Mouse (Mus musculus): ENCODE data around the gene Dag1. TPM values are rescaled to one million over a fixed set of nuclear protein-coding genes. Genes with fewer than 3 reads are reported as not detected.

Gene Dag1
- polyA plus RNA-seq, 1 experiment, result 17.2 TPM

GRCm38 (mm10) chr9:108225166-108225565 lies 38.6 kb downstream of the Dag1 start:
- Histone ChIP-seq H3K27me3 (ENCODE audit: control insufficient read depth, insufficient read depth, low read length) (no peaks in the 10 kb centered on the region), H3K27ac (ENCODE audit: control insufficient read depth, insufficient read depth, low read depth, low read length) (no peak overlapping the region), H3K4me1 (ENCODE audit: control insufficient read depth, insufficient read depth, low read length) (no peaks in the 10 kb centered on the region), H3K36me3 (ENCODE audit: control insufficient read depth, insufficient read depth, low read length) (no peaks in the 10 kb centered on the region; the same call in 1 of the 2 replicates), H3K4me3 (ENCODE audit: control insufficient read depth, low read depth, low read length) (no peak overlapping the region)
- TF ChIP-seq CTCF (IDR thresholded peaks at IDR 0.05; ENCODE audit: control insufficient read depth, insufficient read depth, insufficient replicate concordance, low read depth, low read length) (no peak), POLR2A (IDR thresholded peaks at IDR 0.05; ENCODE audit: control insufficient read depth, low read depth, low read length) (no peak)

- H3K4me3 ChIP-seq (ENCODE audit: control insufficient read depth, low read depth, low read length), result no peak overlapping the region
- H3K4me1 ChIP-seq (ENCODE audit: control insufficient read depth, insufficient read depth, low read length), result no peaks in the 10 kb centered on the region
- no peaks in the 10 kb centered on the region for H3K36me3 ChIP-seq (ENCODE audit: control insufficient read depth, insufficient read depth, low read length)
- H3K27me3 ChIP-seq (ENCODE audit: control insufficient read depth, insufficient read depth, low read length), result no peaks in the 10 kb centered on the region
- TF ChIP-seq CTCF (IDR thresholded peaks at IDR 0.05; ENCODE audit: control insufficient read depth, insufficient read depth, insufficient replicate concordance, low read depth, low read length) (no peak), POLR2A (IDR thresholded peaks at IDR 0.05; ENCODE audit: control insufficient read depth, low read depth, low read length) (no peak)
- H3K27ac ChIP-seq (ENCODE audit: control insufficient read depth, insufficient read depth, low read depth, low read length), result no peak overlapping the region
Measured at GRCm38 (mm10) chr9:108223633-108224032, 40.1 kb downstream of the Dag1 start.

GRCm38 (mm10) chr9:108221566-108221965 lies 42.2 kb downstream of the Dag1 start:
- Histone ChIP-seq H3K36me3 (ENCODE audit: control insufficient read depth, insufficient read depth, low read length) (peaks cover 1% of the 10 kb centered on the region; the same call in 1 of the 2 replicates), H3K4me3 (ENCODE audit: control insufficient read depth, low read depth, low read length) (no peak overlapping the region), H3K4me1 (ENCODE audit: control insufficient read depth, insufficient read depth, low read length) (no peaks in the 10 kb centered on the region), H3K27ac (ENCODE audit: control insufficient read depth, insufficient read depth, low read depth, low read length) (no peak overlapping the region), H3K27me3 (ENCODE audit: control insufficient read depth, insufficient read depth, low read length) (no peaks in the 10 kb centered on the region)
- TF ChIP-seq POLR2A (IDR thresholded peaks at IDR 0.05; ENCODE audit: control insufficient read depth, low read depth, low read length) (no peak), CTCF (IDR thresholded peaks at IDR 0.05; ENCODE audit: control insufficient read depth, insufficient read depth, insufficient replicate concordance, low read depth, low read length) (no peak)

- no peak overlapping the region for H3K27ac ChIP-seq (ENCODE audit: control insufficient read depth, insufficient read depth, low read depth, low read length)
- no peaks in the 10 kb centered on the region for H3K27me3 ChIP-seq (ENCODE audit: control insufficient read depth, insufficient read depth, low read length)
- no peaks in the 10 kb centered on the region for H3K4me1 ChIP-seq (ENCODE audit: control insufficient read depth, insufficient read depth, low read length)
- TF ChIP-seq POLR2A (IDR thresholded peaks at IDR 0.05; ENCODE audit: control insufficient read depth, low read depth, low read length) (no peak), CTCF (IDR thresholded peaks at IDR 0.05; ENCODE audit: control insufficient read depth, insufficient read depth, insufficient replicate concordance, low read depth, low read length) (no peak)
- H3K36me3 ChIP-seq (ENCODE audit: control insufficient read depth, insufficient read depth, low read length), result peaks cover 1% of the 10 kb centered on the region; the same call in 1 of the 2 replicates
- H3K4me3 ChIP-seq (ENCODE audit: control insufficient read depth, low read depth, low read length), result no peak overlapping the region
Measured at GRCm38 (mm10) chr9:108220380-108220774, 43.4 kb downstream of the Dag1 start.

- no peaks in the 10 kb centered on the region for H3K27me3 ChIP-seq (ENCODE audit: control insufficient read depth, insufficient read depth, low read length)
- TF ChIP-seq POLR2A (IDR thresholded peaks at IDR 0.05; ENCODE audit: control insufficient read depth, low read depth, low read length) (no peak), CTCF (IDR thresholded peaks at IDR 0.05; ENCODE audit: control insufficient read depth, insufficient read depth, insufficient replicate concordance, low read depth, low read length) (no peak)
- H3K27ac ChIP-seq (ENCODE audit: control insufficient read depth, insufficient read depth, low read depth, low read length), result no peak overlapping the region
- no peaks in the 10 kb centered on the region for H3K4me1 ChIP-seq (ENCODE audit: control insufficient read depth, insufficient read depth, low read length)
- no peak overlapping the region for H3K4me3 ChIP-seq (ENCODE audit: control insufficient read depth, low read depth, low read length)
- peaks cover 1% of the 10 kb centered on the region; the same call in 1 of the 2 replicates for H3K36me3 ChIP-seq (ENCODE audit: control insufficient read depth, insufficient read depth, low read length)
Measured at GRCm38 (mm10) chr9:108219766-108220379, 43.9 kb downstream of the Dag1 start.

GRCm38 (mm10) chr9:108217936-108218543 lies 45.7 kb downstream of the Dag1 start:
- Histone ChIP-seq H3K4me1 (ENCODE audit: control insufficient read depth, insufficient read depth, low read length) (no peaks in the 10 kb centered on the region), H3K27me3 (ENCODE audit: control insufficient read depth, insufficient read depth, low read length) (no peaks in the 10 kb centered on the region), H3K36me3 (ENCODE audit: control insufficient read depth, insufficient read depth, low read length) (peaks cover 1% of the 10 kb centered on the region; the same call in 1 of the 2 replicates), H3K4me3 (ENCODE audit: control insufficient read depth, low read depth, low read length) (no peak overlapping the region), H3K27ac (ENCODE audit: control insufficient read depth, insufficient read depth, low read depth, low read length) (no peak overlapping the region)
- TF ChIP-seq CTCF (IDR thresholded peaks at IDR 0.05; ENCODE audit: control insufficient read depth, insufficient read depth, insufficient replicate concordance, low read depth, low read length), result no peak
- no peak for TF ChIP-seq POLR2A (IDR thresholded peaks at IDR 0.05; ENCODE audit: control insufficient read depth, low read depth, low read length)

- no peaks in the 10 kb centered on the region for H3K27me3 ChIP-seq (ENCODE audit: control insufficient read depth, insufficient read depth, low read length)
Measured at GRCm38 (mm10) chr9:108217406-108217805, 46.4 kb downstream of the Dag1 start.

More at GRCm38 (mm10) chr9:108217406-108217805, 46.4 kb downstream of the Dag1 start:
- Histone ChIP-seq H3K4me1 (ENCODE audit: control insufficient read depth, insufficient read depth, low read length) (no peaks in the 10 kb centered on the region), H3K27ac (ENCODE audit: control insufficient read depth, insufficient read depth, low read depth, low read length) (no peak overlapping the region), H3K36me3 (ENCODE audit: control insufficient read depth, insufficient read depth, low read length) (peaks cover 1% of the 10 kb centered on the region; the same call in 1 of the 2 replicates), H3K4me3 (ENCODE audit: control insufficient read depth, low read depth, low read length) (no peak overlapping the region)
- TF ChIP-seq CTCF (IDR thresholded peaks at IDR 0.05; ENCODE audit: control insufficient read depth, insufficient read depth, insufficient replicate concordance, low read depth, low read length) (no peak), POLR2A (IDR thresholded peaks at IDR 0.05; ENCODE audit: control insufficient read depth, low read depth, low read length) (no peak)

Measured in testis, adult 2 months (tissue).